Mouse (Mus musculus) cerebellum, postnatal 10 days (tissue): ENCODE data around the gene Heg1.
A peak's percentile ranks its signal among the peaks of the same experiment; 100 is the strongest.

Experiments used
- DNase-seq, 2 experiments: peaks; one replicate each; pipeline ENCODE4 v3.0.0; 2021; ENCODE audit warnings: mixed read lengths in 2 of 2

The Heg1 gene

GRCm38 (mm10) chr16:33684162-33684702, at the start of gene Heg1:
Gene Heg1 (plus strand): TSS chr16:33684370.
- DNase-seq: peak; percentile 81 to 89

- DNase-seq: peak; percentile 41 to 50
Observed at GRCm38 (mm10) chr16:33635836-33636595, 48.2 kb upstream of the Heg1 start.

GRCm38 (mm10) chr16:33641779-33642178, 42.4 kb upstream of the Heg1 start:
- no peak for DNase-seq

GRCm38 (mm10) chr16:33653116-33653515, 31.1 kb upstream of the Heg1 start:
- no peak for DNase-seq

- DNase-seq: no peak
Observed at GRCm38 (mm10) chr16:33655443-33655842, 28.7 kb upstream of the Heg1 start.

GRCm38 (mm10) chr16:33657191-33657590, 27.0 kb upstream of the Heg1 start:
- DNase-seq: no peak

- DNase-seq: no peak
Observed at GRCm38 (mm10) chr16:33658121-33658520, 26.0 kb upstream of the Heg1 start.

GRCm38 (mm10) chr16:33659521-33659920, 24.6 kb upstream of the Heg1 start:
- peak in 1 of 2 experiments; percentile 19 for DNase-seq

- no peak for DNase-seq
Observed at GRCm38 (mm10) chr16:33660125-33660524, 24.0 kb upstream of the Heg1 start.

- DNase-seq: no peak
Observed at GRCm38 (mm10) chr16:33662841-33663240, 21.3 kb upstream of the Heg1 start.

GRCm38 (mm10) chr16:33666226-33666625, 17.9 kb upstream of the Heg1 start:
- no peak for DNase-seq

- DNase-seq: no peak
Observed at GRCm38 (mm10) chr16:33666985-33667538, 17.1 kb upstream of the Heg1 start.

- no peak for DNase-seq
Observed at GRCm38 (mm10) chr16:33668448-33668847, 15.7 kb upstream of the Heg1 start.

- no peak for DNase-seq
Observed at GRCm38 (mm10) chr16:33669072-33669471, 15.1 kb upstream of the Heg1 start.

GRCm38 (mm10) chr16:33670340-33670739, 13.8 kb upstream of the Heg1 start:
- peak; percentile 93 to 97 for DNase-seq

GRCm38 (mm10) chr16:33670933-33671332, 13.2 kb upstream of the Heg1 start:
- no peak for DNase-seq

GRCm38 (mm10) chr16:33672188-33672587, 12.0 kb upstream of the Heg1 start:
- DNase-seq: peak in 1 of 2 experiments; percentile 15

GRCm38 (mm10) chr16:33672643-33673042, 11.5 kb upstream of the Heg1 start:
- no peak for DNase-seq

GRCm38 (mm10) chr16:33673530-33674109, 10.6 kb upstream of the Heg1 start:
- DNase-seq: peak; percentile 79 to 87

- peak; percentile 54 to 66 for DNase-seq
Observed at GRCm38 (mm10) chr16:33675151-33675847, 8.9 kb upstream of the Heg1 start.

- DNase-seq: peak in 1 of 2 experiments; percentile 21
Observed at GRCm38 (mm10) chr16:33675848-33676184, 8.4 kb upstream of the Heg1 start.

- no peak for DNase-seq
Observed at GRCm38 (mm10) chr16:33676347-33677312, 7.5 kb upstream of the Heg1 start.
